Mouse (Mus musculus) CH12.LX (cell line): ENCODE measurements at regions not wholly inside any gene's neighbourhood (a gene's known extent, or its start where the extent isn't known, plus 50 kb on each side); places are given as distances from the start of the nearest gene placed in this dataset.

Experiments used
- CTCF ChIP-seq, 2 experiments: IDR thresholded peaks in 1 of 2; conservative IDR thresholded peaks in 1 of 2; 2 replicates each; pipeline ENCODE4 v1.5.1; 2011 to 2012; ENCODE audit warnings: low read depth in 2 of 2, low read length in 2 of 2, improper control_type of control experiment in 1 of 2, inconsistent platforms in 1 of 2, mild to moderate bottlenecking in 1 of 2, moderate library complexity in 1 of 2
- EP300 ChIP-seq: IDR thresholded peaks from 2 replicates; pipeline ENCODE4 v1.6.1; 2011; ENCODE audit warnings: low read length, improper control_type of control experiment
- ETS1 ChIP-seq: conservative IDR thresholded peaks from 2 replicates; pipeline ENCODE4 v1.6.1; 2012; ENCODE audit warnings: low read depth, mild to moderate bottlenecking, inconsistent platforms, low read length, improper control_type of control experiment, moderate library complexity
- GABPA ChIP-seq: IDR thresholded peaks from 2 replicates; pipeline ENCODE4 v1.6.1; 2012; ENCODE audit warnings: low read depth, low read length, improper control_type of control experiment, inconsistent platforms; ENCODE audit not compliant: insufficient replicate concordance
- MAX ChIP-seq: IDR thresholded peaks from 2 replicates; pipeline ENCODE4 v1.6.1; 2011; ENCODE audit warnings: low read length, improper control_type of control experiment
- MAZ ChIP-seq: IDR thresholded peaks from 2 replicates; pipeline ENCODE4 v1.6.1; 2012; ENCODE audit warnings: low read depth, mild to moderate bottlenecking, inconsistent platforms, low read length, improper control_type of control experiment, moderate library complexity
- NELFE ChIP-seq: IDR thresholded peaks from 2 replicates; pipeline ENCODE4 v1.6.1; 2011; ENCODE audit warnings: low read depth, low read length, improper control_type of control experiment
- PAX5 ChIP-seq: IDR thresholded peaks from 2 replicates; pipeline ENCODE4 v1.6.1; 2012; ENCODE audit warnings: low read length, inconsistent platforms, mixed read lengths
- POLR2A ChIP-seq: IDR thresholded peaks from 2 replicates; pipeline ENCODE4 v1.6.1; 2011; ENCODE audit warnings: low read depth, mild to moderate bottlenecking, improper control_type of control experiment, low read length
- RCOR1 ChIP-seq: conservative IDR thresholded peaks from 2 replicates; pipeline ENCODE4 v1.6.1; 2012; ENCODE audit warnings: low read depth, mild to moderate bottlenecking, inconsistent platforms, low read length, improper control_type of control experiment
- SIN3A ChIP-seq: IDR thresholded peaks from 2 replicates; pipeline ENCODE4 v1.6.1; 2012; ENCODE audit warnings: low read length, improper control_type of control experiment, inconsistent platforms
- TCF12 ChIP-seq: IDR thresholded peaks from 2 replicates; pipeline ENCODE4 v1.6.1; 2014; ENCODE audit warnings: low read depth, mild to moderate bottlenecking, inconsistent platforms, low read length, improper control_type of control experiment
- USF1 ChIP-seq: IDR thresholded peaks from 2 replicates; pipeline ENCODE4 v1.6.1; 2014; ENCODE audit warnings: low read depth, mild to moderate bottlenecking, inconsistent platforms, low read length, improper control_type of control experiment
- ZMIZ1 ChIP-seq: IDR thresholded peaks from 2 replicates; pipeline ENCODE4 v1.6.1; 2012; ENCODE audit warnings: low read depth, mild to moderate bottlenecking, inconsistent platforms, low read length, improper control_type of control experiment

- no peak for TF ChIP-seq MAZ
- TF ChIP-seq MAX: no peak
- TF ChIP-seq RCOR1: no peak
- no peak for TF ChIP-seq PAX5
- TF ChIP-seq CTCF (conservative IDR thresholded peaks at IDR 0.05 in 1 of 2, IDR thresholded peaks at IDR 0.05 in 1 of 2; ENCODE audit: low read depth in 2 of 2, low read length in 2 of 2): no peak
- TF ChIP-seq TCF12: no peak
- TF ChIP-seq EP300: no peak
- TF ChIP-seq ETS1: no peak
- no peak; the same call in 1 of the 2 replicates for TF ChIP-seq POLR2A
- no peak for TF ChIP-seq ZMIZ1
- TF ChIP-seq GABPA: no peak
- no peak for TF ChIP-seq USF1
- TF ChIP-seq NELFE: no peak
- TF ChIP-seq SIN3A: no peak
These were observed 87.1 kb upstream of the Cand1 start for GRCm38 (mm10) chr10:119326912-119327311.
